Mouse (Mus musculus) lung, embryonic 16.5 days (tissue): ENCODE results near the gene Oas3. TPM values are rescaled to one million over a fixed set of nuclear protein-coding genes. Genes with fewer than 3 reads are reported as not detected.
A peak's percentile ranks its signal among the peaks of the same experiment; 100 is the strongest.
"Not testable (repeated sequence)": the region's sequence is repeated elsewhere in the genome, so short reads cannot be mapped to it uniquely, and the experiment has no call there.

ENCODE experiments used
- ATAC-seq: fragments of 200-750 bp; cut with Nextera tagmentation; 2 replicates; pipeline ENCODE4 v1.8.0; 2017; ENCODE audit warnings: low read depth, mild to moderate bottlenecking, moderate library complexity
- H3K27ac ChIP-seq: fragments of 300-500 bp; sonication (generic); 2 replicates; pipeline ENCODE4 v1.5.1; 2014; ENCODE audit warnings: mild to moderate bottlenecking, control low read depth, low read length
- H3K27me3 ChIP-seq: fragments of 300-500 bp; sonication (generic); 2 replicates; pipeline ENCODE4 v1.6.1; 2014; ENCODE audit warnings: low read depth, low read length, mixed read lengths; ENCODE audit not compliant: control insufficient read depth, insufficient read depth
- H3K36me3 ChIP-seq: fragments of 300-500 bp; sonication (generic); 2 replicates; pipeline ENCODE4 v1.6.1; 2014; ENCODE audit warnings: low read length; ENCODE audit not compliant: control insufficient read depth, insufficient read depth
- H3K4me1 ChIP-seq: fragments of 300-500 bp; sonication (generic); replicated peaks from 2 replicates; pipeline ENCODE4 v1.6.1; 2014; ENCODE audit warnings: low read length, mixed read lengths; ENCODE audit not compliant: control insufficient read depth, insufficient read depth
- H3K4me2 ChIP-seq: fragments of 300-500 bp; sonication (generic); 2 replicates; pipeline ENCODE4 v1.6.1; 2014; ENCODE audit warnings: low read depth, low read length, control low read depth
- H3K4me3 ChIP-seq: fragments of 300-500 bp; sonication (generic); 2 replicates; pipeline ENCODE4 v1.5.1; 2014; ENCODE audit warnings: mild to moderate bottlenecking, low read length, control low read depth
- H3K9ac ChIP-seq: fragments of 300-500 bp; sonication (generic); 2 replicates; pipeline ENCODE4 v1.6.1; 2014; ENCODE audit warnings: low read length, control low read depth
- H3K9me3 ChIP-seq: fragments of 300-500 bp; sonication (generic); 2 replicates; pipeline ENCODE4 v1.6.1; 2016; ENCODE audit warnings: low read length; ENCODE audit not compliant: control insufficient read depth
- WGBS: fragments of 180-500 bp; shearing (Covaris S2); extraction: QIAGEN DNeasy Blood & Tissue Kit; methylation state at CpG from one replicate; pipeline ENCODE4 v1.1.7; 2014; 5-methylcytosine and 5-hydroxymethylcytosine counted together
- polyA plus RNA-seq: library from polyadenylated mRNA; unstranded; fragments of >200 nt; fragmentation: Nextera tagmentation; extraction: Ambion mirVana; gene quantifications from 2 replicates; pipeline ENCODE4 v1.2.1, GENCODE M21; 2015

Gene Oas3
- polyA plus RNA-seq = 0.10 and 0.11 TPM in 2 replicates

DNA sequence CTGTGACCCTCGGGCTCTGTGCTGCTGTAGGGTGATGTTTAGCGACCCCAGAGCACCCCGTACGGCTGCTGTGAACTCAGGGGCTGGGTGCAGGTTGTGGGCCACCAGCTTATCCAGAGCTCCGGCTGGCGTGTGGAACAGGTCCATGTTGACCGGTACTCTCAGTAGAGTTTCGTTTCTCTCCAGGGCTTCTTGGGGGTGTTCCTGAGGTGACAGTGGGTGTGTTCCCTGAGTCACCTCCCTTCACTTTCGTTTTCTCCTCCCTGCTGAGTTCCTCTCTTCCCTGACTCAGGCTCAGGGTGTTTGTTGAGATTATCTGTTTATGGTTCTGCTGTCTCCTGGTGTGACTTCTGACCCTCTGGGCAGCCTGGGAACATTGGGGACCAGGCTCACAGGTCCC, at the start of gene Oas3:
TSS of gene Oas3 (minus strand) at position 184 of the 400 bp plus-strand sequence.
- 65% methylated on average over 9 of the region's 9 CpGs for WGBS
- H3K27ac ChIP-seq = no peak within 1 kb of the TSS
- no peaks in the 10 kb centered on the region for H3K9me3 ChIP-seq
- no peak for ATAC-seq
- no peak within 1 kb of the TSS for H3K4me3 ChIP-seq
- H3K4me2 ChIP-seq = no peak within 1 kb of the TSS
- H3K9ac ChIP-seq = no peak within 1 kb of the TSS
- H3K27me3 ChIP-seq = no peaks in the 10 kb centered on the region
- H3K36me3 ChIP-seq = no peaks in the 10 kb centered on the region
- H3K4me1 ChIP-seq = no peaks in the 10 kb centered on the region

DNA sequence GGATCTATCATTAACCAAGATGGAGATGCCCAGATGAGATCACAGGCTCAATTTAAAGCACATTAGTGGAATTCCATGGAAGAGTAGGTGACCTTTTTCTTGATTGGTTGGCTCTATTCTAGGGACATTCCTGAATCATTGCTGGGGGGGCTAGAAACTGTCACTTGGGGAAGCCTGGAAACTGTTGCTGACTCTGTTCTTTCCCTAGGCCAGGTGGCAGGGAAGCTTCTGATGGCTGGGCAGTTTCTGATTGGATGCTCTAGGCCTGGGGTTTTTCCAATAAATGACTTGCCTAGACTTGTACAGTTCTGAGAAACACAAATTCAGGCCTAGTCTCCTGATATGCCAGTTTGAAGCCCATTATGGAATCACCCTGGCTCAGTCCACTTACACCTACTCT, 41.5 kb upstream of the Oas3 start:
- Histone ChIP-seq H3K4me3 (no peak overlapping the region), H3K36me3 (no peaks in the 10 kb centered on the region), H3K4me1 (no peaks in the 10 kb centered on the region), H3K27ac (no peak overlapping the region), H3K4me2 (no peak overlapping the region), H3K9ac (no peak overlapping the region), H3K27me3 (no peaks in the 10 kb centered on the region), H3K9me3 (no peaks in the 10 kb centered on the region; the same call in 1 of the 2 replicates)
- no peak for ATAC-seq

DNA sequence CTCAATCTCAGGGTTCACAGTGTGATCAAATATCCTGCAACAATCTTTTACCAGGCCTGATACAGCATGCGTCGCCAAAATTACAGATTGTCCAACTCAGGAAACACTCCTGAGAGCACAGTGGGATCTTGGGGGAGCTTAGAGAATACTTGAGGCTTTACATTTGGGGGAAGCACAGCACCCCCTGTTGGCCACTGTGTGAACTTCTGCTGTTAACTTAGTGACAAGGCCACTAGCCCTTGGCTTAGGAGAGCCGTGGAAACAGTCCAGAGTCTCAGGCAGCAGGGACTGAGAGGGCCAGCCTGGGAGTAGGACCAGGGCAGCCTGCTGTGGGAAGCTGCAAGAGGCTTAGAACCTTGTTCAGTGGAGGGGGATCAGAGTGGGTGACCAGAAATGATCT, 38.5 kb upstream of the Oas3 start:
- Histone ChIP-seq H3K27ac (no peak overlapping the region), H3K27me3 (no peaks in the 10 kb centered on the region), H3K36me3 (no peaks in the 10 kb centered on the region), H3K9me3 (no peaks in the 10 kb centered on the region; the same call in 1 of the 2 replicates), H3K9ac (no peak overlapping the region), H3K4me1 (peaks cover 4% of the 10 kb centered on the region; the same call in 1 of the 2 replicates), H3K4me3 (no peak overlapping the region), H3K4me2 (no peak overlapping the region)
- 58% methylated on average over 3 of the region's 3 CpGs for WGBS
- no peak for ATAC-seq

DNA sequence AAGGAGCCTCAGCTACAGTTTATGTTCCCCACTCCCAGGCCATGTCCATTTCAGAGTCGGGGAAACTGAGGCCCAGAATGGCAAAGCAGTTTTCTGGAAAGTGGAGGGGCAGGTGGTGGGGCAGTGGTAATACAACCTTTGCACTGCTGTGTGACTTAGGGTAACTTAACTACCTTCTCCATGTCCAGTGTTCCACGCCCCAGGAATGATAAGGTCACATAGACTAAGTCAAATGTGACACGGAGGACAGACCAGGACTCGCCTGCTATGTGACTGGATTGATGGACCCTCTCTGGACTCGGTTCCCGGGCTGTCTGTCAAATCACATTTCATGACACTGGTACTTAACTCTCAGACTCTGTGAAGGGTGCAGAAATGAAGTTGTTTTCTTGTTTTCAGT, 35.6 kb upstream of the Oas3 start:
- no peaks in the 10 kb centered on the region for H3K27me3 ChIP-seq
- no peak overlapping the region; the same call in 1 of the 2 replicates for H3K27ac ChIP-seq
- peak overlapping the region; percentile 67 for H3K9ac ChIP-seq
- 0 out of 2 replicates have a peak, but pooled peaks have one; percentile 3 for ATAC-seq
- H3K9me3 ChIP-seq = no peaks in the 10 kb centered on the region
- 79% methylated on average over 6 of the region's 6 CpGs for WGBS
- peak overlapping the region; percentile 66 for H3K4me2 ChIP-seq
- no peaks in the 10 kb centered on the region for H3K36me3 ChIP-seq
- peak overlapping the region; percentile 55 for H3K4me3 ChIP-seq
- peaks cover 4% of the 10 kb centered on the region; the same call in 1 of the 2 replicates for H3K4me1 ChIP-seq

DNA sequence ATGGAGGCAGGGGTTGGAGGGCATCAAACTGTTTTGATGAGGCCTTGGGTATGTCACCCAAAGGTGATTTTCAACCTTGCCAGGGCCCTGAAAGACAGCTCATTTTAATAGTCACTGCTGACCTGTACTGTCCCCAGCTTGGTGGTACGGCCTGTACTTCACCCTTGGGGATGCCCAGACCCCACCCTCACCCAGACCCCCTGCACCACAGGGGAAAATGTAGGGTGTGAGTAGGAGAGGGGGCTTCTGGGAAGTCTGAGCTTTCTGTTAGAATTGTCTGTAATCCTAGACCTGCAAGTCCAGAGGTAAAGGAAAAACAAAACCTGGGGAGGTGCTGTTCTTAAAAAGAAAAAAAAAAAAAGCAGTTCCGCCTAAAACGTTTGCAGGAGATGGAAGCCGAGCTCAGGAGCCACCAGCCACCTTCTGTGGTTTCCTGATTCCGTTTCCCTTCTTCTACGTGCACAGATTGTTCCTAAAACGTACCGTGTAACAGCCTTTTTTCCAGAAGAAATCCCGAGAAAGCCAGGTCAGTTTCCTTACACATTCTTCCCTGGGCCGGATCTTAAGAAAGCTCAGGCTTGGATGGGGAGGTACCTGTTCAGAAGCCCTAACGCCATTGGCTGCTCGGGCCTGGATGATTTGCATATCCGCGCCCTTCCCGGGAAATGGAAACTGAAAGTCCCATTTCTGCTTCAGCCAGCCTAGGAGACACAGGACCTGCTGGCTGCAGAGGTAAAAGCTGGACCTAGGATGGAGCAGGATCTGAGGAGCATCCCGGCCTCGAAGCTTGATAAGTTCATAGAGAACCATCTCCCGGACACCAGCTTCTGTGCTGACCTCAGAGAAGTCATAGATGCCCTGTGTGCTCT, 34.7 kb upstream of the Oas3 start, which contains the start of gene Oas1c:
TSS of gene Oas1c (minus strand) at position 564 of the 869 bp plus-strand sequence.
- Histone ChIP-seq H3K4me3 (peak within 1 kb of the TSS; percentile 55), H3K27me3 (no peaks in the 10 kb centered on the region), H3K9me3 (no peaks in the 10 kb centered on the region), H3K9ac (peak within 1 kb of the TSS; percentile 67), H3K4me1 (peaks cover 4% of the 10 kb centered on the region; the same call in 1 of the 2 replicates), H3K27ac (peak within 1 kb of the TSS; percentile 77), H3K4me2 (peak within 1 kb of the TSS; percentile 66), H3K36me3 (no peaks in the 10 kb centered on the region)
- 3% methylated on average over 18 of the region's 18 CpGs for WGBS
- peak; percentile 93 for ATAC-seq

DNA sequence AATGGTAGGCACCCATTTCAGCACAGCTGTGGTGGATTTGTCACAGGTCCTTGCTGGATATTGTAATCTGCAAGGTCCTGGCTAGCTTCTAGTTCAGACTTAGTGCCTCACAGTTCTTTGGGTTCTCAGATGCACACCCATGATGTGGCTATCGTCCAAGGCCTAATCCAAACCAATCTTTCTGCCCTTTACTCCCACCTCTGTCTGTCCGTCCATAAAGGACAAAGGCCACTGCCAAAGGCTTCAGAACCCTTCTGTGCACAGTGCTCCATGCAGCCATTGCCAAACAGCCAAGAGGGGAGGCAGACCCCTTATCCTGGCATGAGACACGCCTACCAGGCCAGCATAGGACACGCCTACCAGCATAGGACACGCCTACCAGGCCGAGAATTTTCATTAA, 31.7 kb upstream of the Oas3 start:
- no peak overlapping the region for H3K4me2 ChIP-seq
- 31% methylated on average over 6 of the region's 6 CpGs for WGBS
- no peak for ATAC-seq
- H3K27me3 ChIP-seq = no peaks in the 10 kb centered on the region
- no peaks in the 10 kb centered on the region for H3K36me3 ChIP-seq
- no peaks in the 10 kb centered on the region for H3K9me3 ChIP-seq
- no peak overlapping the region for H3K4me3 ChIP-seq
- H3K4me1 ChIP-seq = peaks cover 4% of the 10 kb centered on the region; the same call in 1 of the 2 replicates
- no peak overlapping the region for H3K27ac ChIP-seq
- H3K9ac ChIP-seq = no peak overlapping the region

DNA sequence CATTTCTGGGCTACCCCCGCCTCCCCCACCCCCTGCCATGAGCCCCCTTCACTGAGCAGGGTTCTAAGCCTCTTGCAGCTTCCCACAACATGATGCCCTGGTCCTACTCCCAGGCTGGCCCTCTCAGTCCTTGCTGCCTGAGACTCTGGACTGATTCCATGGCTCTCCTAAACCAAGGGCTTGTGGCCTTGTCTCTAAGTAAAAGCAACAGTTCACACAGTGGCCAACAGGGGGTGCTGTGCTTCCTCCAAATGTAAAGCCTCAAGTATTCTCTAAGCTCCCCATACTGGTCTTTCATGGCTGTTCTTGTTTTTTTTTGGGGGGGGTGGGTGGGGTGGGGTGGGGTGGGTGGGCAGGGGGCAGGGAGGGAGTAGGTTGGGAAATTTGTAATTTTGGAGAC, 29.0 kb upstream of the Oas3 start:
- Histone ChIP-seq H3K4me2 (no peak overlapping the region), H3K36me3 (no peaks in the 10 kb centered on the region), H3K27ac (no peak overlapping the region), H3K9me3 (no peaks in the 10 kb centered on the region), H3K4me1 (no peaks in the 10 kb centered on the region), H3K4me3 (no peak overlapping the region), H3K27me3 (no peaks in the 10 kb centered on the region), H3K9ac (no peak overlapping the region)
- 67% methylated on average over 1 of the region's 1 CpGs for WGBS
- no peak for ATAC-seq

DNA sequence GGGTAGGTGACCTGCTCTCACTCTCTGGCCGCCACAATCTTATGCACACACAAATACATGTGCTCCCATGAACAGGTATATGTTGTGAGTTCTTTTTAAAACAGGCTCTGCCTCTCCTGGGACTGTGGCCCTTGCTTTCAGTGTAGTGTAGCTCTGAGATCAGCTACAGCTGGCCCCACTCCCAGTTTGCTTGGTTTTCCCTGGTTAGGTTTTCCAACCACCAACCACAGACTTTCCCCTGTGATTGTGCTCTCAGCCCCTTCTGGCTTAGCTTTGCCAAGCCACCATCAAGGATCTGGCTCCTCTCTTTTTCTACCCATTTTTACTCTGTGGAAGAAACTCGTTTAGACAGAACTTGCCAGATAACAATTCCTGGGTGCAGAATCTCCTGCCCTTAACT, 26.1 kb upstream of the Oas3 start:
- Histone ChIP-seq H3K9ac (no peak overlapping the region), H3K27ac (no peak overlapping the region), H3K4me2 (no peak overlapping the region), H3K36me3 (no peaks in the 10 kb centered on the region), H3K4me1 (no peaks in the 10 kb centered on the region), H3K27me3 (no peaks in the 10 kb centered on the region), H3K4me3 (no peak overlapping the region), H3K9me3 (no peaks in the 10 kb centered on the region)
- ATAC-seq = no peak
- WGBS = 56% methylated on average over 2 of the region's 2 CpGs

DNA sequence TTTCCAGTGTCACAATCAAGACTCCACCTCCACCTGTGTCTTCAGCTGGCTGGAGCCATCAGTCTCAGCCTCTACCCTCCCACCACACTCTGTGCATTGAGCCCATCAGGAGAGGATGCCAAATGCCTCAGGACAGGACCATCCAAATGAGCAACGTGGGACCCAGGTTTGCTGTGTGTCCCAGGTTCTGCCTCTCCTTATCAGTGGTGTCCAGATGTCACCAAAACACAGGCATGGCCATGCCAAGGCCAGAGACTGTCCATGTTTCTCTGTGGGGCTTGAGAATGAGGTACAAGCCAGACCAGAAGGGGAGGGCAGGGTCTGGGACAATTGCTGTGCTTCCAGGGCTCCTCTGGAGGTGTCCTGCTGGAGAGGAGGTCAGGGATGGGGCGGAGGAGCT, 21.5 kb upstream of the Oas3 start:
- 46% methylated on average over 2 of the region's 2 CpGs for WGBS
- not testable (repeated sequence) for ATAC-seq, H3K36me3 ChIP-seq, H3K27me3 ChIP-seq, H3K27ac ChIP-seq, H3K9ac ChIP-seq, H3K4me2 ChIP-seq, H3K4me1 ChIP-seq, H3K9me3 ChIP-seq, H3K4me3 ChIP-seq
